Mouse (Mus musculus): ENCODE data around the gene Rnaset2b. TPM values are rescaled to one million over a fixed set of nuclear protein-coding genes. Genes with fewer than 3 reads are reported as not detected.
"Not testable (repeated sequence)": the region's sequence is repeated elsewhere in the genome, so short reads cannot be mapped to it uniquely, and the experiment has no call there.

Rnaset2b gene
- 66.0 and 91.2 TPM in 2 replicates for polyA plus RNA-seq (2014; fragmentation: Nextera tagmentation; extraction: Ambion mirVana)

DNA sequence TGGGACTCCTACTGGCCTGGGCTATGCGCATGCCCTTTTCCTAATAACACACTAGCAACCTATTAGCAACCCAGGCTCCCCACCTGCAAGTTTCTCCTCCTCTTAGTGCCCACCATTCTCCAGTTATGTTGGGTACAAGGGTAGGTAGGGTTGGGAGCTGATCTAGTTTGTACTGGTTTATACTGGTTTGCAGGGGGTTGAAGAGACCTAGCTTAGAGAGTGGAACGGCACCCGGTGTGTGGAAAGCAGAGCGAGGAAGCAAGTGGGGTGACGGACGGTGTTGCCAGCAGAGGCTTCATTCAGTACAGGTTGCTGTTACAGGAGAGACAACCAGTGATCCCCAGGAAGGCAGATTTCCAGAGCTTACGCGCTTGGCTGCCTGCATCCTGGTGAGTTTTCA lies at the start of gene Rnaset2b:
TSS of gene Rnaset2b (plus strand) at position 301 of the 400 bp plus-strand sequence.
- not testable (repeated sequence) for H3K27me3 ChIP-seq (ENCODE audit: control insufficient read depth, insufficient read depth, low read length); ATAC-seq (ENCODE audit: low read depth); H3K4me2 ChIP-seq (ENCODE audit: low read depth, low read length); H3K4me3 ChIP-seq (ENCODE audit: low read depth, low read length); H3K9me3 ChIP-seq (ENCODE audit: control insufficient read depth, low read length); H3K9ac ChIP-seq (replicated peaks; ENCODE audit: low read depth, low read length); H3K36me3 ChIP-seq (ENCODE audit: control insufficient read depth, insufficient read depth, low read length); H3K27ac ChIP-seq (ENCODE audit: low read depth, low read length); H3K4me1 ChIP-seq (ENCODE audit: control insufficient read depth, insufficient read depth, low read length)
- WGBS = no CpG with 5 or more reads among the region's 8 CpGs

DNA sequence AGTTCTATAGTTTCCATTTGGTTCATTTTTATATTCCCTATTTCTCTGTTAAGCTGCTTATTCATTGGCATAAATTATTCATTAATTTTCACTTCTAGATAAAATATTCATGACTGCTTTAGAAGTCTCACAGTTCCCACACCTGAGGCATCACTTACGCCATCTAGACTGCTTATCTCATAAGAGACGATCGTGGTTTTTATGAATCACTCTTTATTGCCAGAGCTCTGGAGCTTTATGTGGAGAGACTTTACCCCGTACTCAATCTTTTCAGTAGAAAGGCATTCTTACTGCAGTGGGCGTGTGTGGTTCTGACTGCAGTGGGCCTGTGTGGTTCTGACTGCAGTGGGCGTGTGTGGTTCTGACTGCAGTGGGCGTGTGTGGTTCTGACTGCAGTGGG lies 38.8 kb upstream of the Rnaset2b start:
- H3K27me3 ChIP-seq (ENCODE audit: control insufficient read depth, insufficient read depth, low read length); ATAC-seq (ENCODE audit: low read depth); H3K4me3 ChIP-seq (ENCODE audit: low read depth, low read length); H3K27ac ChIP-seq (ENCODE audit: low read depth, low read length); H3K9ac ChIP-seq (replicated peaks; ENCODE audit: low read depth, low read length); H3K4me1 ChIP-seq (ENCODE audit: control insufficient read depth, insufficient read depth, low read length); H3K4me2 ChIP-seq (ENCODE audit: low read depth, low read length); H3K36me3 ChIP-seq (ENCODE audit: control insufficient read depth, insufficient read depth, low read length); H3K9me3 ChIP-seq (ENCODE audit: control insufficient read depth, low read length): not testable (repeated sequence)
- 76% methylated on average over 6 of the region's 7 CpGs for WGBS

DNA sequence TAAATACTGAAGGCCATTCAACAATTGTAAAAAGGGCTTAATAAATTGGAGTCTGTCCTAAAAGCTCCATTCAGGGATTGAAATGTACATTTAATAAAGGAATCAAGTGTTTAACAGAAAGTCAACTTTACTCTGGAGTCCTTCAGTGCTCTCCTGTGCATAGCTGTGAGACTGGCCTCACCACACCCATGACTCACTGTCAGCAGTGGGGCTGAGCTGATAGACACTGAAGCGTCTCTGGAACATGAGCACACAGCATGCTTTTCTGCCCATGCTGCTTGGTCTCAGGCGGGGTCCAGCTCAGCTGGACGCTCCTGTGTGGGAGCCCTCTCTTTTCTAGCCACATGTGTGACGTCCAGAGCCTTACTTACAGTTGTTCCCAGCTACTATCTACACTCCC lies 27.9 kb upstream of the Rnaset2b start:
- H3K4me3 ChIP-seq (ENCODE audit: low read depth, low read length); H3K27ac ChIP-seq (ENCODE audit: low read depth, low read length); H3K9ac ChIP-seq (replicated peaks; ENCODE audit: low read depth, low read length); H3K27me3 ChIP-seq (ENCODE audit: control insufficient read depth, insufficient read depth, low read length); H3K4me1 ChIP-seq (ENCODE audit: control insufficient read depth, insufficient read depth, low read length); H3K36me3 ChIP-seq (ENCODE audit: control insufficient read depth, insufficient read depth, low read length); ATAC-seq (ENCODE audit: low read depth); H3K9me3 ChIP-seq (ENCODE audit: control insufficient read depth, low read length); H3K4me2 ChIP-seq (ENCODE audit: low read depth, low read length): not testable (repeated sequence)
- no CpG with 5 or more reads among the region's 4 CpGs for WGBS

DNA sequence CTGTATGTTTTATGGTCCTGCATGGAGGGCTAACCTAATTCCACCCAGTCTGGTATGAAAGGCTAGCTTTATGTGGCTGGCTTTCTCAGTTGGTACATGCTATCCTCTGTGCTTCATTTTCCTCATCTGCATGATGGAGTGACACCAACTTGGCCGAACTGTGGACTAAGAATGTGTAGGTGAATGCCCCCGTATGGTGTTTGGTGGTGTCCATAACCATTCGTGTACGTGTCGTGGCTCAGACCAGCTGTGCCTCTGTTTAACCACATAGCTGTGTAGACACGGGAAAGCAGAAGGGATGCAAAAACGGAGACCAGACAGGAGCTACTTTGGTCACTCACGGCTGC lies 22.8 kb upstream of the Rnaset2b start:
- not testable (repeated sequence) for ATAC-seq (ENCODE audit: low read depth); H3K9me3 ChIP-seq (ENCODE audit: control insufficient read depth, low read length); H3K9ac ChIP-seq (replicated peaks; ENCODE audit: low read depth, low read length); H3K4me1 ChIP-seq (ENCODE audit: control insufficient read depth, insufficient read depth, low read length); H3K36me3 ChIP-seq (ENCODE audit: control insufficient read depth, insufficient read depth, low read length); H3K27ac ChIP-seq (ENCODE audit: low read depth, low read length); H3K27me3 ChIP-seq (ENCODE audit: control insufficient read depth, insufficient read depth, low read length)
- H3K4me2 ChIP-seq (ENCODE audit: low read depth, low read length) = peak overlapping the region; percentile 54; the same call in 1 of the 2 replicates
- peak overlapping the region; percentile 46 for H3K4me3 ChIP-seq (ENCODE audit: low read depth, low read length)
- WGBS = no CpG with 5 or more reads among the region's 8 CpGs

DNA sequence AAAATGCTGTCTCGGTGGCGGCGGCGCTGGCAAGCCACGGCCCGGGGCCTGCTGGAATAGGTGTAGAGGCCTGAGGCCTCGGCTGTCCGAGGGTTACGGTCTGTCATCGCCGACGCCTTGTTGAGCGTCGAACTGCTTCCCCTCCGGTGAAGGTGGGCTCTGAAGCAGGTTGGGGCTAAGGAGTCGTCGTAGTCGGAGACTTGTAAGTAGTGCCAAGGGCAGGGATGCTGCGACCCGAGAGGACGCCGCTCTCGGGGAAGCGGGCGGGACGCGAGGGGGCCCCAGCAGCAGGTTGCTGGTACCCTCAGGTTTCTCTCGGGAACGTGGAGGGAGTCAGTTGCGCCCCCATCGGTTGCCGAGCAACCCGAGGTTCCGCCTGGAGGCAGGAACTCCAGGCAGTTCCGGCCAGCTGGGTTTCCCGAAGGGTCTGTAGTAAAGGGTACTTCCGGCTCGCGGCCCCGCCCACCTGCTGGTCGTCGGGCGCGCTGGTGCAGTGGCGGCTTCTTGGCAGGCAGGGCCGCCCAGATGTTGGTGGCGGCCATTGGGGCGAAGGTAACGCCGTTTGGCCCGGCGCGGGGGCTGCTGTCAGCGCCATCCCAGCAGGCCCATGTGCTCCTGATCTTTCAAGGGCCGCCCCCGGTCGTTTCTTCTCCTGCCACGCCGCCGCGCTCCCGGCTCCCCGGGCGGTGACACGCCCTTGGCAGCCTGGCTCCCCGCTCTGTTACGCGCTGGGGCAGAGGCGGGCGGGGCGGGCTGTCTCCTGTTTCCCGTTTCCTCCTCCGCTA lies 22.3 kb upstream of the Rnaset2b start, which contains the start of gene Rsph3b:
TSS of gene Rsph3b (minus strand) at position 699 of the 785 bp plus-strand sequence.
- H3K36me3 ChIP-seq (ENCODE audit: control insufficient read depth, insufficient read depth, low read length); H3K9me3 ChIP-seq (ENCODE audit: control insufficient read depth, low read length); H3K27me3 ChIP-seq (ENCODE audit: control insufficient read depth, insufficient read depth, low read length); H3K4me1 ChIP-seq (ENCODE audit: control insufficient read depth, insufficient read depth, low read length): not testable (repeated sequence)
- H3K4me2 ChIP-seq (ENCODE audit: low read depth, low read length) = peak within 1 kb of the TSS; percentile 54
- H3K4me3 ChIP-seq (ENCODE audit: low read depth, low read length) = peak within 1 kb of the TSS; percentile 46
- H3K27ac ChIP-seq (ENCODE audit: low read depth, low read length) = peak within 1 kb of the TSS; percentile 70
- ATAC-seq (ENCODE audit: low read depth) = peak; percentile 98
- H3K9ac ChIP-seq (replicated peaks; ENCODE audit: low read depth, low read length) = peak within 1 kb of the TSS; percentile 44
- under 1% methylated on average over 66 of the region's 73 CpGs for WGBS

DNA sequence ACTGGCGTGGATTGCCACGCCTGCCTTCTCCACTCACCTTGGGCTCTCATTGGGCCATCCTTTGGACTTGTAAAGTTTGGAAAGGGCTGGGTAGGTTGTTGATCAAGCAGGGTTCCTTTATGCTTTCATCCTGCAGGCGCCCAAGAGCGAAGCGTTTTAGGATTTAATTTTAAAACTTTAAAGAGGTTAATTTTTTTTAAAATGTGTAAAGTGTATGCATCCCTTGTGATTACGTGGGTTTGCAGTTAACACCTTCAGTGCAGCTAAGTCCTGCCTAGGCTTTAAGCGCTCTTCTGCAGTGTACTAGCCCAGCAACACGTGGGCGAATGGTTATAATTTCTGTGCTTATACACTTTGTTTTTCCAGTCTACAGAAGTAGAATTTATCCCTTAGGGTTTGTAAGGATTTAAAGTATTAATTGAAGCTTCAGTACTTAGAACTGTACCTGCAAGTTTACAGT lies 21.6 kb upstream of the Rnaset2b start:
- H3K4me2 ChIP-seq (ENCODE audit: low read depth, low read length) = peak overlapping the region; percentile 54
- 17% methylated on average over 8 of the region's 9 CpGs for WGBS
- peak; percentile 25; the same call in 1 of the 2 replicates for ATAC-seq (ENCODE audit: low read depth)
- H3K36me3 ChIP-seq (ENCODE audit: control insufficient read depth, insufficient read depth, low read length); H3K9me3 ChIP-seq (ENCODE audit: control insufficient read depth, low read length); H3K27me3 ChIP-seq (ENCODE audit: control insufficient read depth, insufficient read depth, low read length); H3K4me1 ChIP-seq (ENCODE audit: control insufficient read depth, insufficient read depth, low read length): not testable (repeated sequence)
- H3K27ac ChIP-seq (ENCODE audit: low read depth, low read length) = peak overlapping the region; percentile 70
- peak overlapping the region; percentile 46 for H3K4me3 ChIP-seq (ENCODE audit: low read depth, low read length)
- H3K9ac ChIP-seq (replicated peaks; ENCODE audit: low read depth, low read length) = peak overlapping the region; percentile 44

- not testable (repeated sequence) for H3K36me3 ChIP-seq (ENCODE audit: control insufficient read depth, insufficient read depth, low read length); H3K27ac ChIP-seq (ENCODE audit: low read depth, low read length); H3K4me2 ChIP-seq (ENCODE audit: low read depth, low read length); H3K9ac ChIP-seq (replicated peaks; ENCODE audit: low read depth, low read length); H3K9me3 ChIP-seq (ENCODE audit: control insufficient read depth, low read length); ATAC-seq (ENCODE audit: low read depth); H3K4me3 ChIP-seq (ENCODE audit: low read depth, low read length); H3K4me1 ChIP-seq (ENCODE audit: control insufficient read depth, insufficient read depth, low read length); H3K27me3 ChIP-seq (ENCODE audit: control insufficient read depth, insufficient read depth, low read length)
- WGBS = 94% methylated on average over 5 of the region's 8 CpGs
Observed at GRCm38 (mm10) chr17:6958881-6959280, 11.6 kb upstream of the Rnaset2b start.

DNA sequence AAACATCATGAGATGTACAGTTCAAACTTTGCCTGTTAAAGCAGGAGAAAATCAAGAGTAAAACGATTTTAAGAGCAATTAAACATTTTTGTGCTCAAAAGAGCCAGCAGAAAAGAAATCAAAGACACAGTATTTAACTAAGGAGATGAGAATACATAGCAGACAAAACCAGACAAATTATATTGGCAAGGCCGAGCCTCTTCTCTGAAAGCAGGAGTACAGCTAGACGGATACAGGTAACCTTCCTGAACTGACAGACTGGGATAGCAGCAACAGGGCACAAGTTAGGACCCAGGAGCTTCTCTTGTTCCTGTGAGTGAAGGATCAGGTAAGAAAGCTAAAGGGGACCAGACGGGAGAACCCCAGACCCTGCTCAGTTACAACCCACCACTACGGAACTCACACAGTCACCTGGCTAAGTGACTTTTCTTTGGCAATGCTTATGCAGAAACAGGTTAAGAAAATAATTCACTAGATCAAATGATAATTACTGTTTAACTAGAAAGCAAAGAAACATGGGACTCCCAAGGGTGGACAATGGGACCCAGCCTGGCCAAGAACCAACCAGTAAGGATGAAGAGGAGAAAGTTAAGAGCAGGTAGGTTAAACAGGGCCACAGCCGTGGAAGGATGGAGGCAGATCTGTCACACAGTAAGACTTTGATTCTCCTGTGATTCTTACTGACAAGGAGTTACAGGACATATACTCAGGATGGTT lies 10.7 kb upstream of the Rnaset2b start:
- not testable (repeated sequence) for H3K9ac ChIP-seq (replicated peaks; ENCODE audit: low read depth, low read length); ATAC-seq (ENCODE audit: low read depth); H3K27me3 ChIP-seq (ENCODE audit: control insufficient read depth, insufficient read depth, low read length); H3K9me3 ChIP-seq (ENCODE audit: control insufficient read depth, low read length); H3K36me3 ChIP-seq (ENCODE audit: control insufficient read depth, insufficient read depth, low read length); H3K4me1 ChIP-seq (ENCODE audit: control insufficient read depth, insufficient read depth, low read length); H3K27ac ChIP-seq (ENCODE audit: low read depth, low read length)
- H3K4me2 ChIP-seq (ENCODE audit: low read depth, low read length) = peak overlapping the region; percentile 39; the same call in 1 of the 2 replicates
- WGBS = 77% methylated on average over 3 of the region's 6 CpGs
- peak overlapping the region; percentile 36; the same call in 1 of the 2 replicates for H3K4me3 ChIP-seq (ENCODE audit: low read depth, low read length)

- not testable (repeated sequence) for H3K9me3 ChIP-seq (ENCODE audit: control insufficient read depth, low read length); H3K4me1 ChIP-seq (ENCODE audit: control insufficient read depth, insufficient read depth, low read length); ATAC-seq (ENCODE audit: low read depth); H3K9ac ChIP-seq (replicated peaks; ENCODE audit: low read depth, low read length); H3K27ac ChIP-seq (ENCODE audit: low read depth, low read length); H3K27me3 ChIP-seq (ENCODE audit: control insufficient read depth, insufficient read depth, low read length); H3K36me3 ChIP-seq (ENCODE audit: control insufficient read depth, insufficient read depth, low read length)
- under 1% methylated on average over 12 of the region's 12 CpGs for WGBS
- H3K4me3 ChIP-seq (ENCODE audit: low read depth, low read length) = peak overlapping the region; percentile 36
- H3K4me2 ChIP-seq (ENCODE audit: low read depth, low read length) = peak overlapping the region; percentile 39; the same call in 1 of the 2 replicates
Observed at GRCm38 (mm10) chr17:6960349-6960748, 10.1 kb upstream of the Rnaset2b start.

Measured in neural tube, embryonic 14.5 days (tissue).